ENCODE assay signal across 8 mouse cellular contexts in the genomic region with DNA sequence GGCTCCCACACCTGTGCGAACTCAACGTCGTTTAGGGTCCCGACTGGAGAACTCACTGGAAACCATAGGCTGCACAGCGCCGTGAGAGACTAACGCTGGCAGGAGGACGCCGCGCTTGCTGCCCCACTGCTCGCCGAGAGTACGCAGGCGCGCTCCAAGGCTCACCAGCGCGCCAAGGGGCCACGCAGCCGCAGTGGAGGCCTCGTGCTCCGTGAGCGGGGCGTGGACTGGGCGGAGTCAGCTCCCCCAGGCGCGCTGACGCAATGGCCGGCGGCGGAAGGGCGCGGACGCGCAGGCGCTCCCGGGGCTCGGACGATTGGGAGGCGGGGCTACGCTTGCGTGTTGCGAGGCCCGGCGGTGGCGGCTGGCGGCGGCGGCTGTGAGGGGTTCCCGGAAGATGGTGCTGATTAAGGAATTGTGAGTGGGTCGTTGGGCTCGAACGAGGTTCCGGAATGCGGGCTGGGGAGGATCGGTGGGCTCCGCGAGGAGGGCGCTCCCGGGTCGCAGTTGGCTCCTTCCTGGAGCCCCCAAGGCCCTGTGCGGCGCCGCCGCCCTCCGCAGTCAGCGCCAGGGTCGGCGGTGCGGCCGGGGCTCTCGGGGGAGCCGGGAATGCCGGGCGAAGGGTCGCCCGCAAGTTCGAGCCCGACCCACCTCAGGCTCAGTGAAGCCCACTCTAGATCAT. TPM values are rescaled to one million over a fixed set of nuclear protein-coding genes. Genes with fewer than 3 reads are reported as not detected.
DNase-seq lines count a peak whose midpoint lies in the region; ATAC-seq lines count a peak whose summit lies in the region.

A gene (plus strand): TSS at position 347 of the 682 bp plus-strand sequence.

- H3K9me3 ChIP-seq in hindbrain, embryonic 12.5 days (replicated peaks), result no peaks in the 10 kb centered on the region

- H3K4me1 ChIP-seq in hindbrain, embryonic 12.5 days, result peaks cover 18% of the 10 kb centered on the region

- DNase-seq in Muller cell, postnatal 12 days (ENCODE audit: inconsistent ontology term), result peak; percentile 99
- peak; percentile 98 for DNase-seq in cerebellum, adult 9-11 months
- peak; percentile 96 to 99 for DNase-seq in frontal cortex, postnatal 10 days (ENCODE audit: low spot score in 2 of 2)
- DNase-seq in layer of hippocampus, postnatal 14 days (ENCODE audit: low spot score in 2 of 2), result peak; percentile 98
- peak; percentile 99 for DNase-seq in lung, postnatal 14 days
- DNase-seq in retina, adult 2 months (ENCODE audit: low read depth, low spot score), result peak; percentile 94
- peak; percentile 99 for DNase-seq in thymus, postnatal 36 days

- ATAC-seq in hindbrain, embryonic 12.5 days (ENCODE audit: low FRiP score), result peak; percentile 97

- under 1% methylated on average over 77 of the region's 78 CpGs for WGBS in hindbrain, embryonic 12.5 days

- H3K9ac ChIP-seq in hindbrain, embryonic 12.5 days, result peak within 1 kb of the TSS; percentile 95

- peak within 1 kb of the TSS; percentile 83 for H3K27ac ChIP-seq in hindbrain, embryonic 12.5 days

- peak within 1 kb of the TSS; percentile 95 for H3K4me3 ChIP-seq in hindbrain, embryonic 12.5 days

- no peaks in the 10 kb centered on the region for H3K27me3 ChIP-seq in hindbrain, embryonic 12.5 days

- peaks cover 12% of the 10 kb centered on the region for H3K36me3 ChIP-seq in hindbrain, embryonic 12.5 days

- peak within 1 kb of the TSS; percentile 84 for H3K4me2 ChIP-seq in hindbrain, embryonic 12.5 days (replicated peaks)

RNA-seq across cellular contexts. Expression of the gene that starts here (rescaled TPM):
- polyA plus RNA-seq in hindbrain, embryonic 12.5 days (2016; fragmentation: Nextera tagmentation; extraction: Ambion mirVana), result 100 and 111 TPM in 2 replicates
- total RNA-seq in layer of hippocampus, postnatal 14 days (2021), result 10 to 100 TPM; 68.1 to 68.2 TPM

Comparison
In these comparisons a context has a peak if more than half of its experiments do, and no peak if none do; other contexts are left out.
1. Peak in every context shown above with its lines: DNase-seq, ATAC-seq, H3K4me3 ChIP-seq and H3K27ac ChIP-seq.